8 mouse cellular contexts compared by ENCODE assay signal in the genomic region with DNA sequence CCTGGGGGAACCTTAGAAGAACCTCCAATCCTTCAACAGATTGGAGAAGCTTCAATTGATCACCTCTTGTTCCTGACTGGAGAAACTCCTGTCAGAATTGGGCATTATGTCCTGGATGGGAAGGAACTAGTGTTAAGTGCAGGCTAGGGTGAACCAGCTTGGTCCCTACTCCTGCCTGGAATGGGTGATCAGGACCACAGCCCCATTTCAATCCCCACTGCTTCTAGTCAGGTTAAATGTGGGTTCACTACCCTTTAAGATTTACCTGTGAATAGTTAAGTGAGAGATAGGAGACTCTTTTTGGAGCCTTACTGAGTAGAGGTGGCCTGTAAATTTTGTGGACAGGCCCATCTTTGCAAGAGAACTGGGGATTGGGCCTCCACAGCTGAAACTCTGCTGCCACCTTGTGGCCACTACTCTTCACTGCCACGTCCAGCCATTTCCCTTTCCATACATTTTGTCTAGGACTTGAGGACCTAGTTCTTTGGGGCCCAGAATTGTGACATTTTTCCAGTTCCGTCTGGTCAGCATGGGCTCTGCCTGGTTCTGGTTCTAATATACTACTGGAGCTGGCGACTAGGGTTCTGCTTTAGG. TPM values are rescaled to one million over a fixed set of nuclear protein-coding genes. Genes with fewer than 3 reads are reported as not detected.
DNase-seq lines count a peak whose midpoint lies in the region; ATAC-seq and TF ChIP-seq lines count a peak whose summit lies in the region.

TSS of gene Npff (minus strand) at position 51 of the 594 bp plus-strand sequence.

- intact Hi-C loops in left cerebral cortex, adult 2 months (cut with DNase I): no loop called here

- H3K4me3 ChIP-seq in liver, embryonic 12.5 days: no peak within 1 kb of the TSS
- H3K4me3 ChIP-seq in hindbrain, embryonic 10.5 days: no peak within 1 kb of the TSS
- H3K4me3 ChIP-seq in left cerebral cortex, adult 2 months: no peak within 1 kb of the TSS
- no peak within 1 kb of the TSS for H3K4me3 ChIP-seq in midbrain, embryonic 11.5 days (ENCODE audit: low read depth, low read length)

- H3K27me3 ChIP-seq in liver, embryonic 12.5 days (replicated peaks): no peaks in the 10 kb centered on the region
- H3K27me3 ChIP-seq in hindbrain, embryonic 10.5 days (ENCODE audit: insufficient read depth, poor library complexity, severe bottlenecking): no peaks in the 10 kb centered on the region
- no peaks in the 10 kb centered on the region for H3K27me3 ChIP-seq in midbrain, embryonic 11.5 days (ENCODE audit: control insufficient read depth, insufficient read depth, low read length)

- peaks cover 66% of the 10 kb centered on the region for H3K36me3 ChIP-seq in liver, embryonic 12.5 days
- H3K36me3 ChIP-seq in hindbrain, embryonic 10.5 days: peaks cover 77% of the 10 kb centered on the region
- H3K36me3 ChIP-seq in midbrain, embryonic 11.5 days (ENCODE audit: control insufficient read depth, insufficient read depth, low read length): peaks cover 3% of the 10 kb centered on the region; the same call in 1 of the 2 replicates

- H3K9me3 ChIP-seq in liver, embryonic 12.5 days (replicated peaks): no peaks in the 10 kb centered on the region
- H3K9me3 ChIP-seq in hindbrain, embryonic 10.5 days: no peaks in the 10 kb centered on the region
- no peaks in the 10 kb centered on the region for H3K9me3 ChIP-seq in midbrain, embryonic 11.5 days (ENCODE audit: control insufficient read depth, low read length)

- H3K4me2 ChIP-seq in liver, embryonic 12.5 days: no peak within 1 kb of the TSS
- no peak within 1 kb of the TSS for H3K4me2 ChIP-seq in midbrain, embryonic 11.5 days

- no peak for ATAC-seq in liver, embryonic 12.5 days
- ATAC-seq in erythroid progenitor cell, adult 5-6 weeks (replicated peaks; ENCODE audit: low FRiP score, poor library complexity, severe bottlenecking): peak; percentile 73
- ATAC-seq in midbrain, embryonic 11.5 days (ENCODE audit: low FRiP score): peak; percentile 54; the same call in 1 of the 2 replicates

- H3K4me1 ChIP-seq in liver, embryonic 12.5 days: peaks cover 18% of the 10 kb centered on the region
- peaks cover 9% of the 10 kb centered on the region for H3K4me1 ChIP-seq in hindbrain, embryonic 10.5 days (replicated peaks)
- no peaks in the 10 kb centered on the region for H3K4me1 ChIP-seq in midbrain, embryonic 11.5 days (ENCODE audit: control insufficient read depth, insufficient read depth, low read length)

- H3K27ac ChIP-seq in liver, embryonic 12.5 days: no peak within 1 kb of the TSS
- H3K27ac ChIP-seq in hindbrain, embryonic 10.5 days: no peak within 1 kb of the TSS
- H3K27ac ChIP-seq in left cerebral cortex, adult 2 months: peak within 1 kb of the TSS; percentile 32; the same call in 1 of the 2 replicates
- H3K27ac ChIP-seq in midbrain, embryonic 11.5 days (ENCODE audit: low read depth, low read length): no peak within 1 kb of the TSS

- DNase-seq in liver: peak; percentile 81
- DNase-seq in c-Kit-negative CD71-positive TER-119-positive erythroid progenitor cells, embryonic 14.5 days (ENCODE audit: low read depth, low spot score): peak; percentile 67
- DNase-seq in hindbrain, embryonic 10.5 days (ENCODE audit: low spot score): peak; percentile 79
- DNase-seq in left cerebral cortex, adult 2 months (ENCODE audit: extremely low spot score in 1 of 2, low spot score in 2 of 2): peak; percentile 70 to 85
- peak; percentile 98 for DNase-seq in midbrain, embryonic 11.5 days (ENCODE audit: low spot score, missing footprints)
- DNase-seq in spleen, adult 18-20 months: peak; percentile 37 to 70

- H3K9ac ChIP-seq in liver, embryonic 12.5 days: no peak within 1 kb of the TSS
- no peak within 1 kb of the TSS for H3K9ac ChIP-seq in midbrain, embryonic 11.5 days (ENCODE audit: low read length)

- no peak; the same call in none of the 2 replicates for TF ChIP-seq CTCF in left cerebral cortex, adult 2 months (IDR thresholded peaks at IDR 0.05)

- WGBS in liver, embryonic 12.5 days (ENCODE audit: insufficient replicate concordance): 7% methylated on average over 3 of the region's 3 CpGs
- 6% methylated on average over 3 of the region's 3 CpGs for WGBS in hindbrain, embryonic 10.5 days
- WGBS in midbrain, embryonic 11.5 days: 6% methylated on average over 3 of the region's 3 CpGs

RNA-seq across cellular contexts. Expression of gene Npff, which starts in this region (rescaled TPM):
- polyA plus RNA-seq in liver, embryonic 12.5 days (2016; fragmentation: Nextera tagmentation; extraction: Ambion mirVana): 1.0 TPM in 2 replicates
- 9.2 and 12.6 TPM in 2 replicates for total RNA-seq in erythroid progenitor cell, adult 5-6 weeks (2015; ENCODE audit: low replicate concordance)
- total RNA-seq in erythroid progenitor cell, adult 5-6 weeks (2017; ENCODE audit: low replicate concordance): 3.3 TPM in 1 of 2 replicates, not detected in the other
- 1.5 and 2.4 TPM in 2 replicates for polyA plus RNA-seq in hindbrain, embryonic 10.5 days (2016; fragmentation: Nextera tagmentation; extraction: Ambion mirVana)
- total RNA-seq in left cerebral cortex, adult 2 months (2021): 1 to 10 TPM; 2.4 to 2.6 TPM
- 0.98 and 1.9 TPM in 2 replicates for polyA plus RNA-seq in midbrain, embryonic 11.5 days (2014; fragmentation: Nextera tagmentation; extraction: Ambion mirVana)
